Mouse (Mus musculus) megakaryocyte-erythroid progenitor cell, adult 5-6 weeks (primary cell): ENCODE results near the gene Klf11. TPM values are rescaled to one million over a fixed set of nuclear protein-coding genes. Genes with fewer than 3 reads are reported as not detected.

Experiments used
- ATAC-seq: replicated peaks from 2 replicates; pipeline ENCODE4 v1.8.0; 2016; ENCODE audit warnings: mild to moderate bottlenecking, inconsistent platforms; ENCODE audit not compliant: severe bottlenecking, poor library complexity, low FRiP score, low TSS enrichment
- total RNA-seq, 2 experiments: library from RNA; stranded (forward) in 1 of 2; stranded (reverse) in 1 of 2; fragments of 200-1000, 215-1000 nt in 1 of 2; fragments of >200 nt in 1 of 2; fragmentation: Nextera tagmentation in 1 of 2; gene quantifications; 2 replicates each; pipeline ENCODE4 v1.2.3; 2014 to 2017

Klf11 gene
- total RNA-seq, 2 experiments from 2014 or later = 10.9 to 18.6 TPM

GRCm38 (mm10) chr12:24650415-24651062, 535 bp upstream of the Klf11 start:
- no peak for ATAC-seq

- peak; percentile 90 for ATAC-seq
These were observed 718 bp downstream of the Klf11 start for GRCm38 (mm10) chr12:24651642-24652342.

- ATAC-seq = no peak
These were observed 3.2 kb downstream of the Klf11 start for GRCm38 (mm10) chr12:24654065-24654862.

GRCm38 (mm10) chr12:24656436-24656835, 5.4 kb downstream of the Klf11 start:
- no peak for ATAC-seq

GRCm38 (mm10) chr12:24658998-24659397, 7.9 kb downstream of the Klf11 start:
- peak; percentile 67 for ATAC-seq

GRCm38 (mm10) chr12:24659923-24660322, 8.8 kb downstream of the Klf11 start:
- ATAC-seq = no peak

- no peak for ATAC-seq
These were observed 10.0 kb downstream of the Klf11 start for GRCm38 (mm10) chr12:24661100-24661499.

- no peak for ATAC-seq
These were observed 11.1 kb downstream of the Klf11 start for GRCm38 (mm10) chr12:24662131-24662530.

GRCm38 (mm10) chr12:24680096-24680491, 29.0 kb downstream of the Klf11 start:
- no peak for ATAC-seq

GRCm38 (mm10) chr12:24680492-24681285, 29.6 kb downstream of the Klf11 start:
- no peak for ATAC-seq

GRCm38 (mm10) chr12:24681286-24682023, 30.4 kb downstream of the Klf11 start, which contains the start of gene Cys1:
Gene Cys1, minus strand, starts transcription at chr12:24681813.
- peak; percentile 65 for ATAC-seq

GRCm38 (mm10) chr12:24682563-24682962, 31.5 kb downstream of the Klf11 start:
- no peak for ATAC-seq

GRCm38 (mm10) chr12:24683461-24683860, 32.4 kb downstream of the Klf11 start:
- ATAC-seq = no peak

- ATAC-seq = no peak
These were observed 35.1 kb downstream of the Klf11 start for GRCm38 (mm10) chr12:24686038-24686695.

- ATAC-seq = no peak
These were observed 35.7 kb downstream of the Klf11 start for GRCm38 (mm10) chr12:24686696-24687346.

GRCm38 (mm10) chr12:24690351-24690750, 39.3 kb downstream of the Klf11 start:
- ATAC-seq = no peak

GRCm38 (mm10) chr12:24696500-24697483, 45.7 kb downstream of the Klf11 start:
- ATAC-seq = peak; percentile 82
